In the genomic region with DNA sequence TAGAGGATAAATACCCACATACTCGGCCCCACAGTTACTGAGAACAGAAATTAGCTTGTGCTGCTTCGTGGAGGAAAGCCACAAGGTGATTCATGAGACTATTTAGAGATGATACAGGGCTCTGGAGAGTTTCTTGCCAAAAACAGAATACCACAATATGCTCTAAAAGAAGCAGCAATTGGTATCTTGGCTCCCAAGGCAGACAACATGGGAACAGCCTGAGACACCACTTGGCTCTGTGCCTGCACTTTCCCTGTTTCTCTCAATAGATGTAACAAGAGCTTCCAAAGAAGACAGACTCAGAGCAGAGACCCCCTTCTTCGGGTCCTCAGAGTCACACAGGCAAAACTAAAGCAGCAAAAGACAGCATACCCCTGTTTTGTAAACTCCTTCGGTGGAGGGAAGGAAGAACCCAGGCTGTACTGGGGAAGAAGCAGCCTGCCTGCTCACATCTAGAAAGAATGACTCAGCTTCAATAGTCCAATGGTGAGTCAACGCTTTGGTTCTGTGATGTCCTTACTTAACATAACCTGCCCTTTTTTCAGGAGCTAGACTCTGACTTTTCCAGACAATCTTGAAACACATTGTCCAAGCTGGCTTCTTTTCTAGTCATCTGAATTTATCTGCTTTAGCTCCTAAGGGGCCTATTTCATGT, we compare ENCODE assay signal across 10 mouse cellular contexts.
DNase-seq lines count a peak whose midpoint lies in the region; ATAC-seq and TF ChIP-seq lines count a peak whose summit lies in the region.
"Had no signal": no experiment of that assay in that cellular context is flagged by ENCODE, and none has a peak within 500 bp of the region (broad histone marks: within the 10 kb centered on the region; RNA-seq: fewer than 3 reads in every experiment).

No protein-coding gene starts in this region.

- 0 out of 2 replicates have a peak overlapping the region, but pooled peaks have one; percentile 48 for H3K27ac ChIP-seq in hindbrain, embryonic 16.5 days (ENCODE audit: low read depth, low read length)
- H3K27ac ChIP-seq in hindbrain, embryonic 10.5 days = no peak overlapping the region
- no peak overlapping the region for H3K27ac ChIP-seq in midbrain, embryonic 11.5 days (ENCODE audit: low read depth, low read length)
- H3K27ac ChIP-seq: heart, embryonic 13.5 days had no signal

- no peak overlapping the region for H3K4me3 ChIP-seq in hindbrain, embryonic 16.5 days (ENCODE audit: low read length)
- H3K4me3 ChIP-seq in hindbrain, embryonic 10.5 days = no peak overlapping the region
- no peak overlapping the region for H3K4me3 ChIP-seq in midbrain, embryonic 11.5 days (ENCODE audit: low read depth, low read length)
- H3K4me3 ChIP-seq: heart, embryonic 13.5 days; megakaryocyte, embryonic 14.5 days had no signal

- 57% methylated on average over 5 of the region's 5 CpGs for WGBS in hindbrain, embryonic 16.5 days
- 87% methylated on average over 5 of the region's 5 CpGs for WGBS in hindbrain, embryonic 10.5 days
- WGBS in midbrain, embryonic 11.5 days = 78% methylated on average over 5 of the region's 5 CpGs

- H3K4me2 ChIP-seq in hindbrain, embryonic 16.5 days (ENCODE audit: low read length) = no peak overlapping the region
- no peak overlapping the region for H3K4me2 ChIP-seq in midbrain, embryonic 11.5 days
- H3K4me2 ChIP-seq: heart, embryonic 13.5 days had no signal

- TF ChIP-seq POLR2A in brain, embryonic 14.5 days (IDR thresholded peaks at IDR 0.05; ENCODE audit: borderline replicate concordance, extremely low read depth, insufficient read depth, insufficient read length, poor library complexity, severe bottlenecking) = no peak

- H3K36me3 ChIP-seq in hindbrain, embryonic 16.5 days (ENCODE audit: control insufficient read depth, insufficient read depth, low read length) = no peaks in the 10 kb centered on the region
- no peaks in the 10 kb centered on the region for H3K36me3 ChIP-seq in hindbrain, embryonic 10.5 days
- H3K36me3 ChIP-seq in midbrain, embryonic 11.5 days (ENCODE audit: control insufficient read depth, insufficient read depth, low read length) = no peaks in the 10 kb centered on the region
- H3K36me3 ChIP-seq: heart, embryonic 13.5 days had no signal

- no peak overlapping the region for H3K9ac ChIP-seq in hindbrain, embryonic 16.5 days (ENCODE audit: low read depth, low read length)
- no peak overlapping the region for H3K9ac ChIP-seq in midbrain, embryonic 11.5 days (ENCODE audit: low read length)
- H3K9ac ChIP-seq: heart, embryonic 13.5 days had no signal

- intact Hi-C loops in left cerebral cortex, postnatal 36 days (cut with DNase I) = no loop called here

- no peak for TF ChIP-seq CTCF in brain, embryonic 14.5 days (IDR thresholded peaks at IDR 0.05; ENCODE audit: borderline replicate concordance, extremely low read depth, insufficient read depth, insufficient read length)

- DNase-seq in hindbrain, embryonic 10.5 days (ENCODE audit: low spot score) = no peak
- peak; percentile 90 for DNase-seq in brain, embryonic 14.5 days (ENCODE audit: low read depth)
- DNase-seq in frontal cortex, postnatal 25 days (ENCODE audit: low spot score in 2 of 2) = peak; percentile 55 to 62
- peak; percentile 78 to 81 for DNase-seq in left cerebral cortex, postnatal 36 days (ENCODE audit: low spot score in 2 of 2)
- DNase-seq in embryo, embryonic 10 days (ENCODE audit: low spot score) = no peak
- no peak for DNase-seq in midbrain, embryonic 11.5 days (ENCODE audit: low spot score, missing footprints)

- no peaks in the 10 kb centered on the region for H3K27me3 ChIP-seq in hindbrain, embryonic 16.5 days (replicated peaks; ENCODE audit: control insufficient read depth, insufficient read depth, low read length)
- H3K27me3 ChIP-seq in hindbrain, embryonic 10.5 days (ENCODE audit: insufficient read depth, poor library complexity, severe bottlenecking) = no peaks in the 10 kb centered on the region
- no peaks in the 10 kb centered on the region for H3K27me3 ChIP-seq in midbrain, embryonic 11.5 days (ENCODE audit: control insufficient read depth, insufficient read depth, low read length)
- H3K27me3 ChIP-seq: heart, embryonic 13.5 days; megakaryocyte, embryonic 14.5 days had no signal

- peaks cover 3% of the 10 kb centered on the region; the same call in 1 of the 2 replicates for H3K4me1 ChIP-seq in hindbrain, embryonic 16.5 days (ENCODE audit: control insufficient read depth, insufficient read depth, low read depth, low read length)
- no peaks in the 10 kb centered on the region for H3K4me1 ChIP-seq in hindbrain, embryonic 10.5 days (replicated peaks)
- no peaks in the 10 kb centered on the region for H3K4me1 ChIP-seq in midbrain, embryonic 11.5 days (ENCODE audit: control insufficient read depth, insufficient read depth, low read length)
- H3K4me1 ChIP-seq: heart, embryonic 13.5 days; megakaryocyte, embryonic 14.5 days had no signal

- H3K9me3 ChIP-seq in hindbrain, embryonic 16.5 days (ENCODE audit: control insufficient read depth, low read length) = no peaks in the 10 kb centered on the region
- H3K9me3 ChIP-seq in hindbrain, embryonic 10.5 days = no peaks in the 10 kb centered on the region
- no peaks in the 10 kb centered on the region for H3K9me3 ChIP-seq in midbrain, embryonic 11.5 days (ENCODE audit: control insufficient read depth, low read length)
- H3K9me3 ChIP-seq: heart, embryonic 13.5 days had no signal

- ATAC-seq in hindbrain, embryonic 16.5 days = peak; percentile 52
- no peak for ATAC-seq in CD4-positive, CD25-positive, alpha-beta regulatory T cell, adult 4 months
- ATAC-seq in midbrain, embryonic 11.5 days (ENCODE audit: low FRiP score) = no peak

Comparison
In these comparisons a context has a peak if more than half of its experiments do, and no peak if none do; other contexts are left out.
1. DNase-seq: peak in brain, embryonic 14.5 days (single experiment), frontal cortex, postnatal 25 days (2 of 2) and left cerebral cortex, postnatal 36 days (2 of 2); none in hindbrain, embryonic 10.5 days (single experiment), embryo, embryonic 10 days (single experiment) and midbrain, embryonic 11.5 days (single experiment).